Mouse (Mus musculus) layer of hippocampus, adult 2 months (tissue): ENCODE data around the gene BC080695. TPM values are rescaled to one million over a fixed set of nuclear protein-coding genes. Genes with fewer than 3 reads are reported as not detected.
"Not testable (repeated sequence)": the region's sequence is repeated elsewhere in the genome, so short reads cannot be mapped to it uniquely, and the experiment has no call there.

Experiments used
- DNase-seq, 2 experiments: peaks; one replicate each; pipeline ENCODE4 v3.0.0; 2022; ENCODE audit warnings: low spot score in 2 of 2
- H3K27ac ChIP-seq: fragments of 200-600 bp; 2 replicates; pipeline ENCODE4 v1.8.1; 2022
- H3K4me3 ChIP-seq: fragments of 200-600 bp; 2 replicates; pipeline ENCODE4 v1.8.1; 2022; ENCODE audit warnings: mild to moderate bottlenecking
- CTCF ChIP-seq: fragments of 200-600 bp; conservative IDR thresholded peaks from 2 replicates; pipeline ENCODE4 v1.8.1; 2022; ENCODE audit warnings: antibody characterized with exemption, mild to moderate bottlenecking, moderate library complexity
- long read RNA-seq, 2 experiments: library from polyadenylated mRNA; stranded (forward); transcript quantifications; one replicate each; pipeline ENCODE4 v2.0.0; 2021; ENCODE audit warnings: borderline mapping rate in 2 of 2
- total RNA-seq, 2 experiments: library from RNA; stranded (reverse); gene quantifications; 2 replicates each; pipeline ENCODE4 v1.2.3; 2021

The BC080695 gene
- total RNA-seq: not detected
- long read RNA-seq, experiment 1: 0 reads
- long read RNA-seq, experiment 2: 0 reads

GRCm38 (mm10) chr4:143551400-143551799 is at the start of gene BC080695, which contains the start of gene Gm13057:
BC080695 (plus strand) TSS chr4:143551700.
Gm13057 (plus strand) TSS chr4:143551709.
- not testable (repeated sequence) for DNase-seq, H3K27ac ChIP-seq, H3K4me3 ChIP-seq

GRCm38 (mm10) chr4:143511043-143511442 is 40.5 kb upstream of the BC080695 start, which contains the start of gene Gm13043:
Gm13043 (plus strand) TSS chr4:143511343.
- no peak within 1 kb of the TSS for H3K27ac ChIP-seq
- no peak within 1 kb of the TSS for H3K4me3 ChIP-seq
- TF ChIP-seq CTCF: no peak
- DNase-seq: no peak

GRCm38 (mm10) chr4:143535654-143536053 is 15.8 kb upstream of the BC080695 start, which contains the start of gene Gm13040:
Gm13040 (plus strand) TSS chr4:143535954.
- not testable (repeated sequence) for DNase-seq, H3K4me3 ChIP-seq, H3K27ac ChIP-seq

- not testable (repeated sequence) for H3K27ac ChIP-seq, H3K4me3 ChIP-seq, DNase-seq
Measured at GRCm38 (mm10) chr4:143611927-143612326, 60.4 kb downstream of the BC080695 start.

- not testable (repeated sequence) for DNase-seq, H3K27ac ChIP-seq, H3K4me3 ChIP-seq
Measured at GRCm38 (mm10) chr4:143614703-143615102, 63.2 kb downstream of the BC080695 start, which contains the start of gene Gm13083. Gm13083 (plus strand) TSS chr4:143615003.

GRCm38 (mm10) chr4:143618101-143618500 is 66.6 kb downstream of the BC080695 start:
- DNase-seq: not testable (repeated sequence)

More at GRCm38 (mm10) chr4:143618101-143618500, 66.6 kb downstream of the BC080695 start:
- H3K4me3 ChIP-seq, H3K27ac ChIP-seq: not testable (repeated sequence)

Other genes starting within 250 kb of the BC080695 start
- 1 to 10 TPM in 1 of 2 experiments, under 1 TPM in 1; 0.82 to 1.4 TPM for gene Lrrc38, start 201.9 kb upstream of the BC080695 start, total RNA-seq
- not detected for gene Pramel1, start 157.3 kb upstream of the BC080695 start, total RNA-seq
- gene Pramef8, start 139.3 kb upstream of the BC080695 start, total RNA-seq: 10 to 100 TPM; 14.1 to 14.4 TPM
- not detected for gene Oog4, start 101.4 kb upstream of the BC080695 start, total RNA-seq
- not detected for gene Gm13043, start 40.4 kb upstream of the BC080695 start, total RNA-seq
- not detected for gene Gm13040, start 15.7 kb upstream of the BC080695 start, total RNA-seq
- gene Gm13057, start within 50 bp of the BC080695 start, total RNA-seq: not detected
- not detected for gene Gm13083, start 63.3 kb downstream of the BC080695 start, total RNA-seq
- gene Gm13088, start 105.5 kb downstream of the BC080695 start, total RNA-seq: not detected
- not detected for gene Gm13089, start 151.0 kb downstream of the BC080695 start, total RNA-seq
- not detected for gene Gm13078, start 167.8 kb downstream of the BC080695 start, total RNA-seq
- not detected for gene Gm13023, start 237.7 kb downstream of the BC080695 start, total RNA-seq